Mouse (Mus musculus) myocyte (in vitro differentiated cells): ENCODE data around the gene Shroom3.

ENCODE experiments used
- CEBPB ChIP-seq: IDR thresholded peaks from 2 replicates; pipeline ENCODE4 v1.6.1; 2011; ENCODE audit warnings: mild to moderate bottlenecking, moderate library complexity; ENCODE audit not compliant: poor library complexity, insufficient read depth, severe bottlenecking
- E2F4 ChIP-seq: IDR thresholded peaks from one replicate; pipeline ENCODE4 v1.6.1; 2011; ENCODE audit warnings: mild to moderate bottlenecking, control low read depth, moderate library complexity; ENCODE audit not compliant: insufficient read depth
- MAX ChIP-seq: IDR thresholded peaks from one replicate; pipeline ENCODE4 v1.6.1; 2011; ENCODE audit warnings: low read depth, mild to moderate bottlenecking, control low read depth
- MYOD1 ChIP-seq, 3 experiments: IDR thresholded peaks; one replicate each; pipeline ENCODE4 v1.6.1; 2011; ENCODE audit warnings: control low read depth in 2 of 3, low read depth in 2 of 3, mild to moderate bottlenecking in 2 of 3, moderate library complexity in 1 of 3; ENCODE audit not compliant: insufficient read length in 2 of 3, control insufficient read depth in 1 of 3
- POLR2A ChIP-seq: IDR thresholded peaks from one replicate; pipeline ENCODE4 v1.6.1; 2011; ENCODE audit warnings: low read depth, mild to moderate bottlenecking, control low read depth, moderate library complexity; ENCODE audit not compliant: insufficient read length
- POLR2AphosphoS2 ChIP-seq: IDR thresholded peaks from one replicate; pipeline ENCODE4 v1.6.1; 2011; ENCODE audit warnings: low read depth, control low read depth; ENCODE audit not compliant: insufficient read length
- REST ChIP-seq: IDR thresholded peaks from one replicate; pipeline ENCODE4 v1.6.1; 2011; ENCODE audit warnings: mild to moderate bottlenecking, control low read depth, moderate library complexity; ENCODE audit not compliant: insufficient read depth, insufficient read length
- TCF12 ChIP-seq: IDR thresholded peaks from one replicate; pipeline ENCODE4 v1.6.1; 2011; ENCODE audit warnings: mild to moderate bottlenecking, control low read depth; ENCODE audit not compliant: poor library complexity, insufficient read depth, severe bottlenecking
- USF1 ChIP-seq: IDR thresholded peaks from one replicate; pipeline ENCODE4 v1.6.1; 2011; ENCODE audit warnings: low read depth, mild to moderate bottlenecking, control low read depth, moderate library complexity

- no peak for TF ChIP-seq POLR2A
- no peak for TF ChIP-seq POLR2AphosphoS2
- TF ChIP-seq CEBPB: no peak
- no peak for TF ChIP-seq E2F4
- TF ChIP-seq MAX: no peak
- no peak for TF ChIP-seq TCF12
- no peak for TF ChIP-seq USF1
- no peak for TF ChIP-seq MYOD1 (IDR thresholded peaks at IDR 0.05; ENCODE audit: control insufficient read depth in 1 of 3, insufficient read length in 2 of 3, low read depth in 2 of 3)
- no peak for TF ChIP-seq REST
Measured at GRCm38 (mm10) chr5:92967906-92968305, 284.7 kb downstream of the Shroom3 start.
